Mouse (Mus musculus): ENCODE results near the gene Rab40b. TPM values are rescaled to one million over a fixed set of nuclear protein-coding genes. Genes with fewer than 3 reads are reported as not detected.
"Not testable (repeated sequence)": the region's sequence is repeated elsewhere in the genome, so short reads cannot be mapped to it uniquely, and the experiment has no call there.

The Rab40b gene
- total RNA-seq, 2 experiments from 2014 or later, result not detected

DNA sequence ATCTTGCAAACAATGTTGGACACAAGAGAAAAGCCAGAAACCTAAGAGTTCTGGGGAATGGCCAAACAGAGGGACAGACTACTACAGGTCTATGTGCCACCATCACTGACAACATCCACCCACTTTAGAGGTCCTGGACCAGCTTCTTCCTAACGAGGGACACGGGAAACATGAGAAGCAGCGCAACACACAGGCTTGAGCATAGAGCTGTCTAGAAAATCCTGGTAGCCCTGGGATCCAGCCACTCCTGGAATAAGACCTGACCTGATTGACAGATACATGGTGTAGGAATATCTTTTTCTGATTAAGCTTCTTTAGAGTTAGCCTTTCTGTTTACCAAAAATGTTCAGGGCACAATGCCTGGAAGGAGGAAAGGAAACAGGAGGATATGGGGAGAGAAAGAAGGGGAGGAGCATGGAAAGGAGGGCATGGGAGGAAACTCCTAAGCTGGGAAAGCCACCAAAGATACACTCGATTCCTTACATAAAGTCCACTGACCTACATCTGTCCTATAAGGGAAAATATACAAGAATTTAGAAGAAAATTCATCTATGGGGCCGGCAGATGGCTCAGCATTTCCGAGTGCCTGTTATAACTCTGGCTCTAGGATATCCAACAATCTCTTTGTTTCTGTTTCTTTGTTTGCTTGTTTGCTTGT lies 17.6 kb downstream of the Rab40b start:
- no peak for ATAC-seq (replicated peaks; ENCODE audit: low FRiP score, poor library complexity, severe bottlenecking)

DNA sequence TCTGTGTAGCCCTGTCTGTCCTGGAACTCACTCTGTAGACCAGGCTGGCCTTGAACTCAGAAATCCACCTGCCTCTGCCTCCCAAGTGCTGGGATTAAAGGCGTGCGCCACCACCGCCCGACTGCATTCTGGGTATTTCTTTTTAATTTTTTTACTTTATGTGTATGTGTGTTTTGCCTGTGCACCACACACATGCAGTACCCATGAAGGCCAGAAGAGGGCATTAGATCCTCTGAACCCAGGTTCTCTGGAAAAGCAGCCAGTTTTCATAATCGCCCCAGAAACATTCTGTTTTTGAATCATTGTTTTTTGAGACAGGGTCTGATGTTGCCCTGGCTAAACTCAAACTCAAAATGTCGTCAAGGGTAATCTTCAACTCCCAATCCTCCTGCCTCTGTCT lies 18.4 kb downstream of the Rab40b start:
- ATAC-seq (replicated peaks; ENCODE audit: low FRiP score, poor library complexity, severe bottlenecking), result peak; percentile 80

DNA sequence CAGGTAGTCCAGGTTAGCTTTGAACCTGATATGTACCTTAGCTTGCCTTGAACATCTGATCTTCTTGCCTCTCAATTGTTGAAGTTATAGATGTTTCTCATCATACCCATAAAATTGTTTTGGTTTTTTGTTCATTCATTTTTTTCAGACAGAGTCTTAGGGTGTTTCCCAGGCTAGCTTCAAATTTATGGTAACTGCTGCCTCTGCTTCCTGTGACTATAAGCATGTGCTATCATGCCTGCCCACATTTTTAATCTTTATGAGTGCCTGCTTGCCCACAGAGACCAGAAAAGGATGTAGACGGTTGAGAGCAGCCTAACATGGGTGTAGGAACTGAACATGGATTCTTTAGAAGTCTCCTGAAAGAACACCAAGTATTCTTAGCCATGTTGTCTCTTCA lies 19.3 kb downstream of the Rab40b start:
- no peak for ATAC-seq (replicated peaks; ENCODE audit: low FRiP score, poor library complexity, severe bottlenecking)

DNA sequence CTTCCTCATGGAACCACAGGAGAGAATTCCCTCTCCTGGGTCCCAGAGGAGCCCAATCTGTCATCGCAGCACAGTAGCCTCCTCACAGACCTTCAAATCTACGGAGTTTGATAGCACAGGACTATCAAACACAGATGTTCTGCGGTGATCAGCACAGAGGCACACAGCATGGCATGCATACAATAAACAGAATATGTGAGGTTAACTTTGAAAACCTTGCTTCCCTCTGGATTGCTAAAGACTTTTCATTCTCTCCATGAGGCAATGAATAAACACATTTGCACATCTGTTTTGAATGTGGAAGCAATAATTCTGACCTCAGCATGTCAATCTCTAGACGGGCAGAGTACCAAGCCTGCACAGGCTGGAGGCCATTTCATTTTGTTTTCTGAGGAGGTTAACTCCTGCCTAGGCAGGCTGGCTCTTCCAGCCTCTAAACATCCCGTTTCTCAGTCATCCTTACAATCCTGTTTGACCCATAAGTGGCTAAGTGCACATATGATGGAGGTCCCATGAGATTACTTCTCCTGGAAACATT lies 20.8 kb downstream of the Rab40b start:
- ATAC-seq (replicated peaks; ENCODE audit: low FRiP score, poor library complexity, severe bottlenecking), result no peak

DNA sequence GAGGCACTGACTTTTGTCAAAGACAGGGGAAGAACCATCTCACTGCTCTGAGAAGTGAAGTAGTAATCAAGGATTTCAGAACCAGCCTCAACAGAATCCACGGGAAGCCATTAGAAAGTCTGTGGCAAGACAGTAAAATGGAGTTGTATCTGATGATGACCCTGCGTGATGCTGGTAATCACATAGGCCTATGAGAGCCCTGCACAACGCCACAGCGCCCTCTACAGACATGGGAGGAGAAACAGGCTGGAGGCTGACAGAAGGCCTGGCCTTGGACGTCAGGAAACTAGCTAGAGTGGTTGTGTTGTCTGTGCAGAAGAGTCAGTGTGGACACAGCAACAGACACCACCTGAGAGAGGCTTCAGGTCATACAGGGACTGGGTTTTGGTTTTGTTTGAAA lies 25.8 kb downstream of the Rab40b start:
- ATAC-seq (replicated peaks; ENCODE audit: low FRiP score, poor library complexity, severe bottlenecking), result peak; percentile 69

DNA sequence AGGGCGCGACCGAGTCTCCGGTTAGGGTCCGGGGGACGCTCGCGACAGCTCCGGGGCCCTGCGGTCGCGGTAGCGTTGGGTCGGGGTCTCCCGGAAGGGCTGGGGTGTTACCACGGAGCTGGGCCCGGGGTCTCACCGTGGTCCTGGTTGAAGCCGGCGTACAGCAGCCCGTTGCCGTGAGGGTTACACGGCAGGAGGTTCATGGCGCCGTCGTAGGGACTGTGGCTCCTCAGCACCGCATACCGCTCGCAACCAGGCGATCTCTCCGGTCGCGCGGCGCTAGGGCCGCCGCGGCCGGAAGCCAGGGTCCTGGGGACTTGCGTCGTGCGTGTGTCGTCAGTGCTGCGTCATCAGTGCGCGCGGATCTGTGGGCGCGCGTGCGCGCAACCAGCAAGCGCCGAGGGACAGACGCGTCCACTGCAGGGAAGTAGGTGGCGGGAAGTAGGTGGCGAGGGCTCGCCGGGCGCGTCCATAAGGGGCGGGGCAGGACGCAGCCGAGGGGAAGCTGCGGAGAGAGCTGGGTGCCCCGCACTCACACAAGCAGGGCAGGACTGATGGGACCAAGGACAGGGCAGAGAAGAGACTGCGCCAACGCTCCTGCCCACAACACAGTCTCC lies 33.9 kb downstream of the Rab40b start, which contains the start of gene Wdr45b:
Gene Wdr45b, minus strand, starts transcription at position 355 of the 617 bp plus-strand sequence.
- ATAC-seq (replicated peaks; ENCODE audit: low FRiP score, poor library complexity, severe bottlenecking), result peak; percentile 92

DNA sequence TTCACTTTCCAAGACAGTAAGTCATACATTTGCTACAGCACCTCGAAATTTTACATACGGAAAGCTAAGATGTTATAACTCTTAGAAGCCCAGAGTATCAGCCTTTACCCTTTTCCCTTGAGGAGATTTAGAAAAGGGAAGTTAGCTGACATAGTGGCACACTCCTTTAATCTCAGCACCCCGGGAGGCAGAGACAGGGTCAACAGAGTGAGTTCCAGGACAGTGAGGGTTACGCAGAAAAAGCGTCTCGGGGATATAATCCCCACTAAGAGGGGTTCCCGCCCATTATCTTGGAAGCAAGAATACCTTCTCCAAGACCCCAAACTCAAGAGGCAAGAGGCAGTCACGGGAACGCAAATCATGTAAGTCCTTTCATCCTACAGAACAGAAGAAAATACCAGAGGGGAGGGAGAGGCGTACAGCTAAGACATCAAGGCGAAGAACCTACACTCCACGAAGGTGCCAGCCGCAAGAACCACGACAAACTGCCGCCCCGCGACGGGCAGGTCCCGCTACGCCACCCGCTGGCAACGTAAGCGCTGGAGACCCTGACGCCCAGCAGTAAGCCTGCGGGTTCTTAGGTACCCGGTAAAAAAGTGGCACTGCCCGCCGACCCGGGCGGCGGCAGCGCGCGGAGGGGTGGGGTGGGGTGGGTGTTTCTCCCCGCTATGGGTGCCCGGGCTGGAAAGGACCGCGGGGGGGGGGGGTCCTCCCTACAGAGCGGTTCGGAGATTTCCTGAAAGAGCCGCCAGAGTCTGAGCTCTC lies 34.5 kb downstream of the Rab40b start:
- peak; percentile 65 for ATAC-seq (replicated peaks; ENCODE audit: low FRiP score, poor library complexity, severe bottlenecking)

DNA sequence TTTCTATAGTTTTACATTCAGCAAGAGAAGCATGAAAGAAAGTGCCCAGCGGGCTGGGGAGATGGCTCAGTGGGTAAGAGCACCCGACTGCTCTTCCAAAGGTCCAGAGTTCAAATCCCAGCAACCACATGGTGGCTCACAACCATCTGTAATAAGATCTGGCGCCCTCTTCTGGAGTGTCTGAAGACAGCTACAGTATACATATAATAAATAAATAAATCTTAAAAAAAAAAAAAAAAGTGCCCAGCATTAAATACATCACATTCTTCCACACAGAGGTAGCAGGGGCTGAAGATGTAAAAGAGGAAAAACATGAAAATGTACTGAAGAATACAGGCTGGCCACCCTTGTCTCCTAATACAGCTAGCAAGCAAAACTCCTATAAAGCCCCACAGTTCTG lies 39.3 kb downstream of the Rab40b start:
- not testable (repeated sequence) for ATAC-seq (replicated peaks; ENCODE audit: low FRiP score, poor library complexity, severe bottlenecking)

DNA sequence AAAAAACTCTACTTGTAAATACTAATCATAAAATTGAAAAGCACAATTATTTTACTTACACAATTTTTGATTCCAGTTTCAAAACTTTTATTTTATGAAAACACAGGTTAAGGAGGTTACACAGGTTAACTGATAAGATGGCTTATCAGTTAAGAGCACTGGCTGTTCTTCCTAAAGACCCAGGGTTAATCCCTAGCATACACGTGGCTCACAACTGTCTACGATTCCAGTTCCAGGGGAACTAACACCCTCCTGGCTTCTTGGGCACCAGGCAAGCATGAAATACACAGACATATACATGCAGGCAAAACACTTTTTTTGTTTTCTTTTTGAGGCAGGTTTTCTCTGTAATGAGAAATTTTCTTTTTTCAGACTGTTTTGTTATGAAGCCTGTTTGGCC lies 39.9 kb downstream of the Rab40b start:
- no peak for ATAC-seq (replicated peaks; ENCODE audit: low FRiP score, poor library complexity, severe bottlenecking)

DNA sequence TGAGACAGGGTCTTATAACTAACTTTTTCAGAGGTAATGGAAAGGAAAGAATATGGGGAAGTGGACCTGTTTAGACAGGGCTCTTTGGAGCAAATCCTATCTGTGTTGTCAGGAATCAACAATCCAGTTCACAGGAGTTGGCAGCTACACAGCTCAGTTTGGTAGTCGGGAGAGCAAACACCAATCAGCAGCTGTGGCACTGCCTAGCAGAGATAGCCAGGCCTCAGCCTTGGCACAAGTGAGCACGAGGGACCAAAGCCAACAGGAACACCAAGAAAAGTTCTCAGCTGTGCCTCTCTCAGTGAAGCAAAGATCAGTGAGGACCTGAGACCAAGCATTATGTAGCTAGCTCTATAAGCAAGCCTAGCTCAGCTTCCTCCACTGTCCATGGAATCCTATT lies 41.0 kb downstream of the Rab40b start:
- peak; percentile 66; the same call in 1 of the 2 replicates for ATAC-seq (replicated peaks; ENCODE audit: low FRiP score, poor library complexity, severe bottlenecking)

DNA sequence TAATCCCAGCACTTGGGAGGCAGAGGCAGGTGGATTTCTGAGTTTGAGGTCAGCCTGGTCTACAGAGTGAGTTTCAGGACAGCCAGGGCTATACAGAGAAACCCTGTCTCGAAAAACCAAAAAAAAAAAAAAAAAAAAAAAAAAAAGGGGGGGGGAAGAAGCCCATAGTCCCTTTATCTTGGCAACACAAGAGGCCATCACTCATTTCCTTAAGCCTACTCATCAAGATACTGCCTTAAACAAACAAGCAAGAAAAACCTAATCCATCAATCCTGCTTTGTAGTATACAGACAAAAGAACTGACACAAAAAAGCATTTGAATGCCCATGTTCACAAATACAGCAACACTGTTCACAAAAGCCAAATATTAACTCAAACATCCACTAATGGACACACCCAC lies 45.6 kb downstream of the Rab40b start:
- not testable (repeated sequence) for ATAC-seq (replicated peaks; ENCODE audit: low FRiP score, poor library complexity, severe bottlenecking)

DNA sequence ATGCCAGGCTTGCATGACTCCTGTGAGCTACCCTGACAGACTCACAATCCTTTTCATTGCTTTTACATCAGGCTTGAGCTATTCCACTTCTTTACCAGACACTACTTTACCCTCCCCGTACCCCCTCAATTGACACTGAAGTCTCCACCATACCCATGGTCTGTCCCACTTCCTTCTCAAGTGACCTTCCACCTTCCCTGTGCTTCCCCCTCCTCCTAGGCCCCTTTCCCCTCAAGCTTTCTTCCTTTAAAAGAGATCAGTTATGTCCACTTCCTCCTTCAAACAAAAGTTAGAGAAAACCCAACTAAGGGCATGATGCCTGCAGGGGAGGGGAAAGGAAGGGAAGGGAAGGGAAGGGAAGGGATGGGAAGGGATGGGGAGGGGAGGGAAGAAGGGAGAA lies 47.8 kb downstream of the Rab40b start:
- ATAC-seq (replicated peaks; ENCODE audit: low FRiP score, poor library complexity, severe bottlenecking), result no peak

DNA sequence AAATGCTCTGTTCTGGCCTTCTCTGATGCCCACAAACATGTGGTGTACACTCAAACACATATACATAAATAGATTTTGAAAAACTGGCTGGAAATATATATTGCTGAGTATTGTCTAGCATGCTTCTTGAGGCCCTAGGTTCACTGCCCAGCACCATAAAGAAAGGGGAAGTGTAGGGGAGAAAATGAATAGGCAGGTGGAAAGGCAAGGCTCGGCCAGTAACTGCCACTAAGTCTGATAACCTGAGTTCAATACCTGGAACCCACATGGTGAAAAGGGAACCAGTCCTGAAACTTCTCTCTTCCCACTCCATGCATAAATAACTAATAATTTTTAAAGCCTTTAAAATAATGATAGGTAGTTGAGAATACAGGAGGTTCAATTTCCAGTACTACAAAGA lies 48.4 kb downstream of the Rab40b start:
- ATAC-seq (replicated peaks; ENCODE audit: low FRiP score, poor library complexity, severe bottlenecking), result no peak

DNA sequence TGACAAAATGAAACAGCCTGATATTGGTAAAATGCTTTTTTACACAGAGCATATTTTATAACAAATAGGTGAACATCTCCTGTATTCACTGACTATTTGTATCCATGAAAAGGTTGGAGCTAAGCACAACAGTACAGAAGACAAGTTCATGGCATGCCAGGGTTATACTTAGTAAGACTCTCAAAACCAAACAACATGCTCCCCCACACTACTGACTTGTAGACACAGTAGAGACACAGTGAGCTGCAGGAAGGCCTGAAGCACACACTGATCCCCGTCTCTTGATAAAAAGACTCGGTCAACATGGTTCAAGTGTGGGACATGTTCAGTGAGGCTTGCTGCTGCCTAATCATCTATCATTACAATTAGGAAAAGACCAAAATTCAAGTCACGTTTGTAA lies 56.4 kb downstream of the Rab40b start:
- ATAC-seq (replicated peaks; ENCODE audit: low FRiP score, poor library complexity, severe bottlenecking), result no peak

DNA sequence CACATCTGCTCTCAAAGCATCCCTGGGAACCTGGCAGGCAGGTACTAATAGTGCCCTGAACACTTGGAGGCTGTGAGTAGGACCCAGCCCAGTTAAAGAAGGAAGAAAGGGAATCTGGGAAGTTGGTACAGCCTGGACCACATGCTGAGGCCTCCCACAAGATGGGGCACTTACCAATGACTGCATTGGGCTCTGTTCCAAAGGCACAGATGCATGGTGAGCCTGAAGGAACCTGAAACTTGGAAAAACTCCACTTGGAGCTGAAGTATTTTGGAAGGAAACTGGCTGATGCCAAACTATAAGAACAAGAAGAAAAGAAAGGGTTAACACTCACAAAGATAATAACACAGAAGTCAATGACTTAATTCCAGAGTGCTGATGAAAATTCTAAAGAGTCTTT lies 59.4 kb downstream of the Rab40b start:
- no peak for ATAC-seq (replicated peaks; ENCODE audit: low FRiP score, poor library complexity, severe bottlenecking)

DNA sequence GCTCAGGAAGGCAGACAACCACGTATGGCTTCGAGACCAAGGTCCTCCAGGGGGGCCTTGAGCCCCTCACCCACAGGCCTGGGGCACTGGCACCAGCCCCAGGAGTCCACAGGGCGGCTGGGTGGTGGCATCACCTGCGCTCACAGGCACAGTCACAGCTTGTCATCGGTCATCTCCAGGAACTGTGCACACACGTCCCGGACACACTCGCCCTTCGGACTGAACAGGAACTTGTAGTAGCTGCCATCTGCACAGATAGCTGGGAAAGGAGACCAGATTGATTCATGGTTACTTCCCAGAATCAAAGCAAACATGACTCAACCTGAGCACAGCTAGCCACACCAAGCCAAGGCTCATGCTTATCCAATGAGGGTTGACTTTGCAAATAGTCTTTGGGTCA lies 59.8 kb downstream of the Rab40b start:
- no peak for ATAC-seq (replicated peaks; ENCODE audit: low FRiP score, poor library complexity, severe bottlenecking)

DNA sequence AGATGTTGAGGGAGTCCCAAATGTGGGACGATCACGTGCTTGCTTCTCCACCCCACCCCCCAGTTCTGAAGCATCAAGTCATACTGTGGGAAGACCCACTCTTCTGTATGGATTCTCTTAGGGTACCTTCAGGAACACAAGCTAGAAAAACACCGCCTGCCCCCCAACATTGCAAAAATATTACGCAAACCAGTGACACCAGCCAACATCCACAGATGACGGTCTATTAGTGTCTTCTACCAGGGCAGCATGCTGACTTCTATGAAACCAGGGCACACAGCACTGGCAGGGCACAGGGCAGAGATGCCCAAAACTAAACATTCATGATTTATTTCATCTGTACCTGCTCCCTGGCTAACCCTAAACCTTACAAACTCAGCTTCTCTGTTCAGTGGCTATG lies 61.4 kb downstream of the Rab40b start:
- no peak for ATAC-seq (replicated peaks; ENCODE audit: low FRiP score, poor library complexity, severe bottlenecking)

DNA sequence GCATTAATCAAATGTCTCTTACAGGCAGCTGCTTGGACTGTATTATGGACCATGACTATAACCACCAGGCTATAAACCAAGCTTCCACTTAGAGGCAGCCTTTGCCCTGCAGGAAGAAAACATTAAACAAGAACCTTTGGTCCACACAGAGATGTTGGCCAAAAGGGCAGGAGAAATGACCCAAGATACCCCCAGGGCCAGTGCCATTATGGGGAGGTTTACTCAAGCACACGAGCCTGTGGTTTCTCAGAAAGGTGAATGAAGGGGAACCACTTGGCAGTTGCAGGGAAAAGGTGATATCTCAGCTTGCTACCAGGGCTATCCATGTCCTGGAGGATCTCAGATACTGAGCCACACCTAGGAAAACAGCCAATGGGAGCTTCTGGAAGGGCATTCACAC lies 62.0 kb downstream of the Rab40b start:
- ATAC-seq (replicated peaks; ENCODE audit: low FRiP score, poor library complexity, severe bottlenecking), result no peak

DNA sequence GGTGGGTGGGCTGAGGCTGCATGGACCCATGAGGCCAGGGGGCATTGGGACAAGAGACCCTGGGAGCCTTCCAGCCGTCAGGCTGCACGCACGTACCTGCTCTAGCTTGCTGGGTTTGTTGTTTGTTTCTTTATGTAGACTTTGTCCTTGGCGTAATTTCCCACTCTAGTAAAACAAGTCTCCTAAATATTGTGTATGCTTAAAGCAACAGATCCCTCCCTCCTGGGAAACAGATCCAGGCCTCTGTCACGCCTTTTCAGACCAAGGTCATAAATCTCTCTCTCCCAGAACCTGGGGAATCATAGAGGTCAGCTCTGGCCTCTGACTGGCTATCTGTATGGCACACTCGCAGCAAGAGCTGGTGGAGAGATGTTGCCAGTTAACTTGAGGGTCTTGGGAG lies 80.3 kb downstream of the Rab40b start:
- ATAC-seq (replicated peaks; ENCODE audit: low FRiP score, poor library complexity, severe bottlenecking), result not testable (repeated sequence)

DNA sequence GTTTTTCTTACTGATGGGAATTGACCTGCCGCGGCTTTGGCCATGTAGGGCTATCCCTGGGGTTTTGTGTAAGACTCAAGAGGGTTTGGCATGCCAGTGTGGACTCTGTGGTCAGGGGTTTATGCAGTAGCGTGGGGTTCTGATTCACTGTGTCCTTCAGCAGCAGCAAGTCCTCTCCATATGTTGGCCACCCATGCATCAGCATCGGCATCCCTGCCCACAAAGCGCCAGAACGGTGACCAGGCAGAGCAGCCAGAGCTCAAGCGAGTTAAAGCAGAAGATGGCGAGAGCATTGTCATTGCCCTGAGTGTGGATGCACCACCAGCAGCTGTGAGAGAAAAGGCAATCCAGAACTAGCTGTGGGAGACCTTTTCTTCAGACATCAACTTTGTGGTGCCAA lies 81.4 kb downstream of the Rab40b start:
- ATAC-seq (replicated peaks; ENCODE audit: low FRiP score, poor library complexity, severe bottlenecking), result no peak
